8 mouse cellular contexts compared by ENCODE assay signal in genomic region chr3:88552676-88553524, GRCm38 (mm10). TPM values are rescaled to one million over a fixed set of nuclear protein-coding genes. Genes with fewer than 3 reads are reported as not detected.
DNase-seq lines count a peak whose midpoint lies in the region; ATAC-seq and TF ChIP-seq lines count a peak whose summit lies in the region.

Gene Lamtor2, minus strand, starts transcription at chr3:88553074.

- H3K9ac ChIP-seq in embryonic facial prominence, embryonic 15.5 days, result peak within 1 kb of the TSS; percentile 68
- H3K9ac ChIP-seq in limb, embryonic 14.5 days (ENCODE audit: low read depth, low read length, severe bottlenecking), result peak within 1 kb of the TSS; percentile 84
- peak within 1 kb of the TSS; percentile 86 for H3K9ac ChIP-seq in midbrain, postnatal 0 days (replicated peaks; ENCODE audit: low read length, poor library complexity, severe bottlenecking)

- H3K9me3 ChIP-seq in embryonic facial prominence, embryonic 15.5 days (replicated peaks), result no peaks in the 10 kb centered on the region
- H3K9me3 ChIP-seq in limb, embryonic 14.5 days (ENCODE audit: control insufficient read depth, low read length), result no peaks in the 10 kb centered on the region
- no peaks in the 10 kb centered on the region for H3K9me3 ChIP-seq in midbrain, postnatal 0 days (ENCODE audit: low read length)

- no peaks in the 10 kb centered on the region; the same call in 1 of the 2 replicates for H3K4me1 ChIP-seq in bone marrow, adult 2 months (ENCODE audit: control insufficient read depth, insufficient read depth, low read length)
- H3K4me1 ChIP-seq in embryonic facial prominence, embryonic 15.5 days, result peaks cover 37% of the 10 kb centered on the region
- peaks cover 9% of the 10 kb centered on the region for H3K4me1 ChIP-seq in limb, embryonic 14.5 days (ENCODE audit: control insufficient read depth, insufficient read depth, low read length)
- no peaks in the 10 kb centered on the region for H3K4me1 ChIP-seq in midbrain, postnatal 0 days (ENCODE audit: insufficient read depth, low read length)

- no peak for TF ChIP-seq CTCF in bone marrow, adult 2 months (IDR thresholded peaks at IDR 0.05; ENCODE audit: control insufficient read depth, insufficient read depth, low read length)
- peak; percentile 1; the same call in 1 of the 2 replicates for TF ChIP-seq CTCF in midbrain, postnatal 0 days (IDR thresholded peaks at IDR 0.05)

- peak; percentile 98 for DNase-seq in 416B (ENCODE audit: low read depth)
- DNase-seq in heart, adult 8-10 months (ENCODE audit: low spot score), result peak; percentile 99
- peak; percentile 99 for DNase-seq in kidney, adult 9 months
- peak; percentile 100 for DNase-seq in limb, embryonic 14.5 days (ENCODE audit: low spot score)
- peak; percentile 100 for DNase-seq in midbrain, postnatal 0 days (ENCODE audit: low spot score)
- peak; percentile 89 to 93 for DNase-seq in spleen, postnatal 14 days (ENCODE audit: low spot score in 2 of 2)

- H3K27me3 ChIP-seq in embryonic facial prominence, embryonic 15.5 days, result no peaks in the 10 kb centered on the region
- no peaks in the 10 kb centered on the region for H3K27me3 ChIP-seq in limb, embryonic 14.5 days (ENCODE audit: control insufficient read depth, insufficient read depth, low read length)
- H3K27me3 ChIP-seq in midbrain, postnatal 0 days (ENCODE audit: insufficient read depth, low read length), result no peaks in the 10 kb centered on the region

- peak within 1 kb of the TSS; percentile 85 for H3K27ac ChIP-seq in bone marrow, adult 2 months (ENCODE audit: control insufficient read depth, insufficient read depth, low read depth, low read length, poor library complexity)
- peak within 1 kb of the TSS; percentile 96 for H3K27ac ChIP-seq in embryonic facial prominence, embryonic 15.5 days (replicated peaks)
- H3K27ac ChIP-seq in limb, embryonic 14.5 days (replicated peaks; ENCODE audit: low read depth, low read length), result peak within 1 kb of the TSS; percentile 95
- H3K27ac ChIP-seq in midbrain, postnatal 0 days (ENCODE audit: low read depth, low read length), result peak within 1 kb of the TSS; percentile 89

- ATAC-seq in embryonic facial prominence, embryonic 15.5 days (ENCODE audit: insufficient number of reproducible peaks, low FRiP score, low TSS enrichment, low read depth), result peak; percentile 89
- peak; percentile 90 for ATAC-seq in limb, embryonic 14.5 days (ENCODE audit: low FRiP score, low read depth)
- peak; percentile 88 for ATAC-seq in midbrain, postnatal 0 days (ENCODE audit: low FRiP score)

- peak within 1 kb of the TSS; percentile 98 for H3K4me3 ChIP-seq in bone marrow, adult 2 months (replicated peaks; ENCODE audit: control insufficient read depth, low read depth, low read length)
- H3K4me3 ChIP-seq in embryonic facial prominence, embryonic 15.5 days (replicated peaks), result peak within 1 kb of the TSS; percentile 76
- H3K4me3 ChIP-seq in limb, embryonic 14.5 days (replicated peaks; ENCODE audit: low read length), result peak within 1 kb of the TSS; percentile 87
- peak within 1 kb of the TSS; percentile 77 for H3K4me3 ChIP-seq in midbrain, postnatal 0 days (ENCODE audit: low read depth, low read length)

- peak within 1 kb of the TSS; percentile 79 for H3K4me2 ChIP-seq in embryonic facial prominence, embryonic 15.5 days (replicated peaks)
- peak within 1 kb of the TSS; percentile 92 for H3K4me2 ChIP-seq in limb, embryonic 14.5 days (replicated peaks; ENCODE audit: low read depth, low read length, severe bottlenecking)
- peak within 1 kb of the TSS; percentile 70 for H3K4me2 ChIP-seq in midbrain, postnatal 0 days (ENCODE audit: low read depth, low read length, poor library complexity, severe bottlenecking)

- WGBS in bone marrow, adult 2 months, result under 1% methylated on average over 48 of the region's 48 CpGs
- WGBS in embryonic facial prominence, embryonic 15.5 days, result under 1% methylated on average over 48 of the region's 48 CpGs
- under 1% methylated on average over 48 of the region's 48 CpGs for WGBS in limb, embryonic 14.5 days
- WGBS in midbrain, postnatal 0 days, result under 1% methylated on average over 48 of the region's 48 CpGs

- TF ChIP-seq POLR2A in bone marrow, adult 2 months (IDR thresholded peaks at IDR 0.05; ENCODE audit: borderline replicate concordance, control insufficient read depth, low read depth, low read length), result peak; percentile 77; the same call in 1 of the 2 replicates
- TF ChIP-seq POLR2A in limb, embryonic 14.5 days (IDR thresholded peaks at IDR 0.05; ENCODE audit: borderline replicate concordance, extremely low read depth, insufficient read depth, insufficient read length), result peak; percentile 64; the same call in 1 of the 2 replicates

- peaks cover 24% of the 10 kb centered on the region for H3K36me3 ChIP-seq in embryonic facial prominence, embryonic 15.5 days
- peaks cover 23% of the 10 kb centered on the region for H3K36me3 ChIP-seq in limb, embryonic 14.5 days (ENCODE audit: control insufficient read depth, insufficient read depth, low read length)
- peaks cover 21% of the 10 kb centered on the region for H3K36me3 ChIP-seq in midbrain, postnatal 0 days (ENCODE audit: insufficient read depth, low read length)

RNA-seq across cellular contexts. Expression of gene Lamtor2, which starts in this region (rescaled TPM):
- 82.9 and 126 TPM in 2 replicates for polyA plus RNA-seq in bone marrow, adult 2 months (2011; ENCODE audit: insufficient read depth, insufficient read length, low replicate concordance, missing spikeins)
- 183 and 199 TPM in 2 replicates for polyA plus RNA-seq in embryonic facial prominence, embryonic 15.5 days (2015; fragmentation: Nextera tagmentation; extraction: Ambion mirVana)
- 100 to 1,000 TPM; 104 to 116 (median 107) TPM for total RNA-seq in heart, adult 8-10 months (2022)
- 92.5 and 117 TPM in 2 replicates for polyA plus RNA-seq in limb, embryonic 14.5 days (2012; rRNA removed)
- 100 and 103 TPM in 2 replicates for polyA plus RNA-seq in limb, embryonic 14.5 days (2014; fragmentation: Nextera tagmentation; extraction: Ambion mirVana)
- 46.7 and 66.0 TPM in 2 replicates for total RNA-seq in midbrain, postnatal 0 days (2014; rRNA removed)
- 187 and 205 TPM in 2 replicates for polyA plus RNA-seq in midbrain, postnatal 0 days (2015; fragmentation: Nextera tagmentation; extraction: Ambion mirVana)

Comparison
In these comparisons a context has a peak if more than half of its experiments do, and no peak if none do; other contexts are left out.
1. Peak in every context shown above with its lines: DNase-seq, ATAC-seq, H3K4me3 ChIP-seq and H3K27ac ChIP-seq.